Mouse (Mus musculus): Measurements from ENCODE around the gene Asb13. TPM values are rescaled to one million over a fixed set of nuclear protein-coding genes. Genes with fewer than 3 reads are reported as not detected.

Asb13 gene
- not detected in 2 replicates for total RNA-seq (2014; fragmentation: Nextera tagmentation)
- 0.06 and 0.11 TPM in 2 replicates for total RNA-seq (2017)
- polyA plus RNA-seq (2012), result not detected in 2 replicates

- Histone ChIP-seq H3K4me3 (ENCODE audit: low read depth, low read length) (no peak within 1 kb of the TSS), H3K36me3 (replicated peaks) (no peaks in the 10 kb centered on the region), H3K4me1 (ENCODE audit: insufficient read depth, low read depth, low read length) (peaks cover 2% of the 10 kb centered on the region; the same call in 1 of the 2 replicates), H3K27me3 (ENCODE audit: insufficient read depth, low read length) (peaks cover 14% of the 10 kb centered on the region), H3K9me3 (replicated peaks) (no peaks in the 10 kb centered on the region)
- ATAC-seq (ENCODE audit: extremely low read depth, insufficient number of reproducible peaks, low FRiP score, poor library complexity, severe bottlenecking) (no peak), DNase-seq (ENCODE audit: low spot score) (no peak)
- TF ChIP-seq TAL1 (conservative IDR thresholded peaks at IDR 0.05; ENCODE audit: low read depth, low read length) (no peak), GATA1 (IDR thresholded peaks at IDR 0.05; ENCODE audit: borderline replicate concordance, low read length) (no peak), POLR2AphosphoS5 (IDR thresholded peaks at IDR 0.05; ENCODE audit: insufficient replicate concordance, low read depth, low read length) (no peak), GATA2 (IDR thresholded peaks at IDR 0.05; ENCODE audit: borderline replicate concordance, low read depth, low read length) (no peak), CTCF (IDR thresholded peaks at IDR 0.05; ENCODE audit: low read depth, low read length) (no peak)
These were observed at the start of gene Asb13 for GRCm38 (mm10) chr13:3633895-3634811. Gene Asb13 (plus strand): TSS chr13:3634032.

GRCm38 (mm10) chr13:3590789-3591188 lies 43.0 kb upstream of the Asb13 start:
- H3K9me3 ChIP-seq (replicated peaks), result no peaks in the 10 kb centered on the region
- H3K36me3 ChIP-seq (replicated peaks), result peaks cover 74% of the 10 kb centered on the region
- H3K4me3 ChIP-seq (ENCODE audit: low read depth, low read length), result no peak overlapping the region
- TF ChIP-seq CTCF (IDR thresholded peaks at IDR 0.05; ENCODE audit: low read depth, low read length) (no peak), POLR2AphosphoS5 (IDR thresholded peaks at IDR 0.05; ENCODE audit: insufficient replicate concordance, low read depth, low read length) (no peak), GATA1 (IDR thresholded peaks at IDR 0.05; ENCODE audit: borderline replicate concordance, low read length) (no peak), GATA2 (IDR thresholded peaks at IDR 0.05; ENCODE audit: borderline replicate concordance, low read depth, low read length) (no peak), TAL1 (conservative IDR thresholded peaks at IDR 0.05; ENCODE audit: low read depth, low read length) (no peak)
- H3K27me3 ChIP-seq (ENCODE audit: insufficient read depth, low read length), result no peaks in the 10 kb centered on the region
- DNase-seq (ENCODE audit: low spot score) (no peak), ATAC-seq (ENCODE audit: extremely low read depth, insufficient number of reproducible peaks, low FRiP score, poor library complexity, severe bottlenecking) (no peak)
- H3K4me1 ChIP-seq (ENCODE audit: insufficient read depth, low read depth, low read length), result no peaks in the 10 kb centered on the region

GRCm38 (mm10) chr13:3594311-3594710 lies 39.5 kb upstream of the Asb13 start:
- DNase-seq (ENCODE audit: low spot score) (no peak), ATAC-seq (ENCODE audit: extremely low read depth, insufficient number of reproducible peaks, low FRiP score, poor library complexity, severe bottlenecking) (no peak)
- Histone ChIP-seq H3K9me3 (replicated peaks) (no peaks in the 10 kb centered on the region), H3K27me3 (ENCODE audit: insufficient read depth, low read length) (no peaks in the 10 kb centered on the region), H3K4me1 (ENCODE audit: insufficient read depth, low read depth, low read length) (no peaks in the 10 kb centered on the region), H3K36me3 (replicated peaks) (peaks cover 82% of the 10 kb centered on the region), H3K4me3 (ENCODE audit: low read depth, low read length) (no peak overlapping the region)
- TF ChIP-seq POLR2AphosphoS5 (IDR thresholded peaks at IDR 0.05; ENCODE audit: insufficient replicate concordance, low read depth, low read length) (no peak), GATA2 (IDR thresholded peaks at IDR 0.05; ENCODE audit: borderline replicate concordance, low read depth, low read length) (no peak), CTCF (IDR thresholded peaks at IDR 0.05; ENCODE audit: low read depth, low read length) (no peak), GATA1 (IDR thresholded peaks at IDR 0.05; ENCODE audit: borderline replicate concordance, low read length) (no peak)

DNA sequence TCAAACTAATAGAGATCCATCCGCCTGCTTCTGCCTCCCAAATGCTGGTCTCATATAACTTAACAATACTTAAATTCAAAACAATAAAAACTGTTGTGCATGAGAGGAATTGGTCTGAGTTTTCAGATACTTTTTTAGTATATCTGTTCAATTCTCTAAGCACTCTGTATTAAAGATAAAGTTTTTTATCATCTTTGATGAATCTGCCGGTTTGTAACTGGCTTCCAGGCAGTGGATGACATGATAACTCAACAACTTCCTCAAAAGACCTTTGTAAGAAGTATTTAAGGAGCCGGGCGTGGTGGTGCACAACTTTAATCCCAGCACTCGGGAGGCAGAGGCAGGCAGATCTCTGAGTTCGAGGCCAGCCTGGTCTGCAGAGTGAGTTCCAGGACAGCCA lies 37.6 kb upstream of the Asb13 start:
- Histone ChIP-seq H3K4me3 (ENCODE audit: low read depth, low read length) (no peak overlapping the region), H3K27me3 (ENCODE audit: insufficient read depth, low read length) (no peaks in the 10 kb centered on the region), H3K4me1 (ENCODE audit: insufficient read depth, low read depth, low read length) (no peaks in the 10 kb centered on the region), H3K9me3 (replicated peaks) (no peaks in the 10 kb centered on the region), H3K36me3 (replicated peaks) (peaks cover 74% of the 10 kb centered on the region)
- TF ChIP-seq GATA1 (IDR thresholded peaks at IDR 0.05; ENCODE audit: borderline replicate concordance, low read length) (no peak), CTCF (IDR thresholded peaks at IDR 0.05; ENCODE audit: low read depth, low read length) (no peak), GATA2 (IDR thresholded peaks at IDR 0.05; ENCODE audit: borderline replicate concordance, low read depth, low read length) (no peak), TAL1 (conservative IDR thresholded peaks at IDR 0.05; ENCODE audit: low read depth, low read length) (no peak), POLR2AphosphoS5 (IDR thresholded peaks at IDR 0.05; ENCODE audit: insufficient replicate concordance, low read depth, low read length) (no peak)
- ATAC-seq (ENCODE audit: extremely low read depth, insufficient number of reproducible peaks, low FRiP score, poor library complexity, severe bottlenecking), result peak; percentile 34; the same call in 1 of the 2 replicates
- DNase-seq (ENCODE audit: low spot score), result no peak

DNA sequence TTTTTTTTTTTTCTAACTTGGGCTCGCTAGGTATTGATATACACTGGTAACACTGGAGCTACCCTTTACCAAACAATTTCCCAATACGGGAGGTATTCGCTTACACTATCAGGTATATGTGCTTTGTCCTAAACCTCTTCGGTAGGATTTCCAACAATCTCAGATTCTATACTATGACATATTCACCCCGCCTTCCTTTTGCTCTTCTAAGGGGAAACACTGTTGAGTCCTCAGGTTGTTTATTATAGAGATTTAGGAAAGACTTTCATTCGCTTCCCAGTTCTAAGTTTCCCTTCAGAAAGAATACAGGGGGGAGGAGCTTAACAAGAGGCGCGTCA lies 24.1 kb upstream of the Asb13 start:
- no peak; the same call in 1 of the 2 replicates for ATAC-seq (ENCODE audit: extremely low read depth, insufficient number of reproducible peaks, low FRiP score, poor library complexity, severe bottlenecking)
- no peak for TF ChIP-seq TAL1 (conservative IDR thresholded peaks at IDR 0.05; ENCODE audit: low read depth, low read length)
- TF ChIP-seq GATA1 (IDR thresholded peaks at IDR 0.05; ENCODE audit: borderline replicate concordance, low read length), result no peak
- no peak for TF ChIP-seq CTCF (IDR thresholded peaks at IDR 0.05; ENCODE audit: low read depth, low read length)
- TF ChIP-seq GATA2 (IDR thresholded peaks at IDR 0.05; ENCODE audit: borderline replicate concordance, low read depth, low read length), result no peak
- TF ChIP-seq POLR2AphosphoS5 (IDR thresholded peaks at IDR 0.05; ENCODE audit: insufficient replicate concordance, low read depth, low read length), result no peak
- Histone ChIP-seq H3K36me3 (replicated peaks) (peaks cover 9% of the 10 kb centered on the region), H3K9me3 (replicated peaks) (peaks cover 3% of the 10 kb centered on the region), H3K4me1 (ENCODE audit: insufficient read depth, low read depth, low read length) (peaks cover 6% of the 10 kb centered on the region), H3K4me3 (ENCODE audit: low read depth, low read length) (peak overlapping the region; percentile 100), H3K27me3 (ENCODE audit: insufficient read depth, low read length) (no peaks in the 10 kb centered on the region)
- DNase-seq (ENCODE audit: low spot score), result no peak

DNA sequence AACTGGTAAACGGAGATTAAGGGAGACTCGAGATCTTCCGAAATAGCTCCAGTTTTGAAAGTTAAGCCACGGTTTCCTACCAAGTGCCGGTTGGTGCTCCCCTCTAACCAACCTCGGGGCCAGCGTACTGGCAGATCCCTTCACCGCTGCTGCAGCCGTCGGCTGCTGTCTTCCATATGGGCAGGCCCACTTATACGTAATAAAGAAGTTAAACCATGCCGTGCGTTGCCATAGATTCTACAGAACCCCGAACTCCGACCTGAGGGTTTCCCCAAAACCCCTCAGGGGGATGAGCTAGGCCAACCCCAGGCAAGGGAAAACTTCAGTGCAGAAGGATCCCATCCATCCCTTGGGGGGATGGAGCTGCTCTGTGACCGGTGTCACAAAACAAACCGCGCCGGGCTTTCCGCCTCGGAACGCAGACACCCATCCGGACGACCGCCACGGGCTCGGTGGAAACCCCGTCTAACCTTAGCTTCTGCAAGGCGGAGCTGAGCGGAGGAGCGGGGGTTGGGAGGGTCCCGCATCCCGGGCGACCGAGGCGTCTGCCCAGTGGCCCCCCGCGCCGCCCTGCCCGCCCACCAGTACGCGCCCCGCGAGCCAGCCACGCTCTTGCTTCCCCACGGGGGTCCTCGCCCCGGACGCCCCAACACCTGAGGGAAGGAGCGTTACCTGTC lies 23.6 kb upstream of the Asb13 start:
- DNase-seq (ENCODE audit: low spot score), result peak; percentile 29

More for the DNA sequence above, 23.6 kb upstream of the Asb13 start:
- 0 out of 2 replicates have a peak, but pooled peaks have one; percentile 29 for ATAC-seq (ENCODE audit: extremely low read depth, insufficient number of reproducible peaks, low FRiP score, poor library complexity, severe bottlenecking)
- Histone ChIP-seq H3K27me3 (ENCODE audit: insufficient read depth, low read length) (no peaks in the 10 kb centered on the region), H3K4me3 (ENCODE audit: low read depth, low read length) (peak overlapping the region; percentile 100), H3K36me3 (replicated peaks) (peaks cover 9% of the 10 kb centered on the region), H3K9me3 (replicated peaks) (peaks cover 4% of the 10 kb centered on the region), H3K4me1 (ENCODE audit: insufficient read depth, low read depth, low read length) (peaks cover 6% of the 10 kb centered on the region)
- no peak for TF ChIP-seq POLR2AphosphoS5 (IDR thresholded peaks at IDR 0.05; ENCODE audit: insufficient replicate concordance, low read depth, low read length)

All from G1E (cell line).